Mouse (Mus musculus): ENCODE results near the gene Zfp169. TPM values are rescaled to one million over a fixed set of nuclear protein-coding genes. Genes with fewer than 3 reads are reported as not detected.

Zfp169 gene
- polyA plus RNA-seq (2016; fragmentation: Nextera tagmentation; extraction: Ambion mirVana): 4.4 and 5.9 TPM in 2 replicates

DNA sequence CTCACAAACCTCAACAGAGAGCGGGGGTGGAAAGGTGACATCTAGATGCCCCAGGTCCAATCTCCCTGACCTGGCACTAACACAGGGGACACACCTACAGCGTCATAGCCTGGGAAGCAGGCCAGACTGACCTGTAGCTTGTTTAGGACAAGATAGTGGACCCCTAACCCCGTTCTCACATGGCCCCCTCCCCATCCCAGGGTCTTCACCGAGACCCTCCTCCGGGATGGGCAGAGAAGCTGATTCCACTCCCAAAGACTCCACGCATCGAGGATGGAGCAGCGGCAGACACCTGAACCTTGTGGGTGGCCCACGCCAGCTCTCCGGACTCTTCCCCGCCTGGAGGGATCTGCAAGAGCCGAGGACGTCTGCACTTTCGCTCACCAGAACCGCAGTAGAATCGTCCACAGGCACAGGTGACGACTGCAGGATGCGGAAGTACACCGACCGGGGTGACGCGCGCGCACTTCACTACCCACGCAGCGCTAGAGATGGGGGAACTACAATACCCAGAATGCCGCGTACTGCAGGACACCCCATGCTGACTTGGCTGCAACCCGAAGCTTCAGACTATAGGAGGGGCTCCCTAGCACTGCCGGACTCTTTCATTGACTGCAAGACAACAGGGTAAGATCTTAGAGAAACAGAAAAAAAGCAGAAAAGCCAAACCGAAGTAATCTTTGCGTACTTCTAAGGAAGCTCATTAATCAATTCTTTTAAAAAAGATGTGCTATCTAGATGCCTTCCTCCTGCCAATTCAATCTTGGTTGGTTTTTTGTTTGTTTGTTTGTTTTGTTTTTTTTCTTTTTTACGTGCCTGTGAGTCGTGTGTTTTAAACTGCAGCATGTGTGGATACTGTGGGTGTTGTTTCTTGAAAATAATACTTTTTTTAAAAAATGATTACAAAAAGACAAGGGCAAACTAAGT lies at the start of gene Zfp169, which contains the start of gene A830005F24Rik:
TSS of gene Zfp169 (minus strand) at position 449 of the 927 bp plus-strand sequence.
TSS of gene A830005F24Rik (plus strand) at position 568 of the 927 bp plus-strand sequence.
- H3K4me2 ChIP-seq: peak within 1 kb of the TSS; percentile 83
- H3K4me3 ChIP-seq (replicated peaks): peak within 1 kb of the TSS; percentile 79
- no peaks in the 10 kb centered on the region for H3K27me3 ChIP-seq
- ATAC-seq (ENCODE audit: insufficient number of reproducible peaks, insufficient read depth, low FRiP score, low TSS enrichment, low read depth): peak; percentile 99
- 2% methylated on average over 34 of the region's 34 CpGs for WGBS
- no peaks in the 10 kb centered on the region for H3K36me3 ChIP-seq
- peak within 1 kb of the TSS; percentile 75 for H3K9ac ChIP-seq (replicated peaks)
- no peak within 1 kb of the TSS for H3K27ac ChIP-seq
- H3K4me1 ChIP-seq (replicated peaks): peaks cover 6% of the 10 kb centered on the region
- H3K9me3 ChIP-seq: no peaks in the 10 kb centered on the region

DNA sequence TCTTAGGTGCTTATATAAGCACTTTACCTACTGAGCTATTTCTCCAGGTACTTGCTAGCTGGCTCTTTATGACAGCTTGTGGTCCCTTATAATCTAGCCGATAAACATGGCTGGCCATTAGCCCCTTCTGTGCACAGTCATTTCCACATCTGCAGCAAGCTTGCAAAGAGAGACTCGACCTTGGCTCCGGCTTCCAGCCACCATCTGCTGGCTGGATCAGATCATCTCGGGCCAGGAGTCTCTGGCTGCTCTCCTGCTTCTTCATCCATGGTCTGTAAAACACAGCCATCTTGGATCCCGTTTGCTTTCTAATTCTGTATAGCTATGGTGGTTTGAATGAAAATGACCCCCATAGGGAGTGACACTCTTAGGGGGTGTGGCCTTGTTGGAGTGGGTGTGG lies 49.1 kb upstream of the Zfp169 start:
- Histone ChIP-seq H3K9ac (replicated peaks) (no peak overlapping the region), H3K4me3 (replicated peaks) (no peak overlapping the region), H3K36me3 (no peaks in the 10 kb centered on the region), H3K27me3 (no peaks in the 10 kb centered on the region), H3K4me2 (no peak overlapping the region), H3K27ac (no peak overlapping the region), H3K4me1 (replicated peaks) (peaks cover 13% of the 10 kb centered on the region), H3K9me3 (no peaks in the 10 kb centered on the region)
- no peak for ATAC-seq (ENCODE audit: insufficient number of reproducible peaks, insufficient read depth, low FRiP score, low TSS enrichment, low read depth)
- 86% methylated on average over 5 of the region's 5 CpGs for WGBS

DNA sequence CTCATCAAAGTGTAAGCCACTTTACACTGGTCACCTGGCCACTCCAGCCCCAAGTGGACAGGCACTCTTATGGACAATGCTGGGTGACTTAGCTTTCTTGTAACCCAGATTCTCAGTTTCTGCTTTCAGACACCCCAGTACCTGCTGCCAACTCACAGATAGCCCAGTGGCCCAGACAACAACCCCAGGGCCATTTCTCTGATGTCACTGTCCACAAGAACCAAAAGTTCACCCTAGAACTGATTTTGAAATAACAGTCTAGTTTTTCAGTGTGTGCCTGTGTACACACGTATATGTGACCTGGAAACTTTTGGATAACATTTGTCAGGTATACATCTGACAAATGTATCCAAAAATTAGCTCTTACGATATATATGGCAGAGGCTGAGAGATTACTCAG lies 48.2 kb upstream of the Zfp169 start:
- ATAC-seq (ENCODE audit: insufficient number of reproducible peaks, insufficient read depth, low FRiP score, low TSS enrichment, low read depth): no peak
- H3K36me3 ChIP-seq: no peaks in the 10 kb centered on the region
- no peak overlapping the region for H3K9ac ChIP-seq (replicated peaks)
- H3K4me3 ChIP-seq (replicated peaks): no peak overlapping the region
- peaks cover 12% of the 10 kb centered on the region for H3K4me1 ChIP-seq (replicated peaks)
- H3K9me3 ChIP-seq: no peaks in the 10 kb centered on the region
- WGBS: 86% methylated on average over 2 of the region's 2 CpGs
- no peaks in the 10 kb centered on the region for H3K27me3 ChIP-seq
- H3K4me2 ChIP-seq: no peak overlapping the region
- H3K27ac ChIP-seq: no peak overlapping the region

DNA sequence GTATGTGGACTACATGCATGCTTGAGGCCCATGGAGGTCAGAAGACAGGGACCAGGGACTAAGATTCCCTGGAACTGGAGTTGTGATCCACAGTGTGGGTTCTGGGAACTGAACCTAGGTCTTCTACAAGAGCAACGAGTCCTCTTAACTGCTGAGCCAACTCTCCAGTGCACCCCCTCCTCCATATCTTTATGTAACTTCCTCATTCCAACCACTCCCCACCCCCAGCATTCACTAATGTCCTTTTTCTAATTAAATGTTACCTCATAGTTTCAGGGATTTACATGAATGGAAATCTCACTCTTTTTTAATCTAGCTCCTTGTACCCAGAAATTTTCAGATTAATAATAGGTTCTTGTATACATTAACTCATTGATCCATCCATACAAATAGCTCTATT lies 42.7 kb upstream of the Zfp169 start:
- Histone ChIP-seq H3K27ac (no peak overlapping the region), H3K9me3 (no peaks in the 10 kb centered on the region), H3K9ac (replicated peaks) (no peak overlapping the region), H3K4me3 (replicated peaks) (no peak overlapping the region), H3K4me2 (no peak overlapping the region), H3K4me1 (replicated peaks) (peaks cover 13% of the 10 kb centered on the region), H3K36me3 (no peaks in the 10 kb centered on the region), H3K27me3 (no peaks in the 10 kb centered on the region)
- 91% methylated on average over 1 of the region's 1 CpGs for WGBS
- ATAC-seq (ENCODE audit: insufficient number of reproducible peaks, insufficient read depth, low FRiP score, low TSS enrichment, low read depth): no peak

DNA sequence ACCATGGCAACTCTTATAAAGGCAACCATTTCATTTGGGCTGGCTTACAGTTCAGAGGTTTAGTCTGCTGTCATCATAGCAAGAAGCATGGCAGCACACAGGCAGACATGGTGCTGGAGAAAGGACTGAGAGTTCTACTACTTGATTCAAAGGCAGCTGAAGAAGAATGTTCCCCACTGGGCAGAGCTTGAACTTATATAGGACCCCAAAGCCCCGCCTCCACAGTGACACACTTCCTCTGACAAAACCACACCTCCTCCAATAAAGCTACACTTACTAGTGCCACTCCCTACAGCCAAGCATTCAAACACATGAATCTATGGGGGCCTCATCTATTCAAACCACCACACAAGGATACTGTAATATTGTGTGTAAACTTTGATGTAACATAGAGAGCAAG lies 41.3 kb upstream of the Zfp169 start:
- 90% methylated on average over 1 of the region's 1 CpGs for WGBS
- ATAC-seq (ENCODE audit: insufficient number of reproducible peaks, insufficient read depth, low FRiP score, low TSS enrichment, low read depth): no peak
- Histone ChIP-seq H3K27ac (no peak overlapping the region), H3K36me3 (no peaks in the 10 kb centered on the region), H3K9me3 (no peaks in the 10 kb centered on the region), H3K4me1 (replicated peaks) (peaks cover 10% of the 10 kb centered on the region), H3K27me3 (no peaks in the 10 kb centered on the region), H3K9ac (replicated peaks) (no peak overlapping the region), H3K4me2 (no peak overlapping the region), H3K4me3 (replicated peaks) (no peak overlapping the region)

DNA sequence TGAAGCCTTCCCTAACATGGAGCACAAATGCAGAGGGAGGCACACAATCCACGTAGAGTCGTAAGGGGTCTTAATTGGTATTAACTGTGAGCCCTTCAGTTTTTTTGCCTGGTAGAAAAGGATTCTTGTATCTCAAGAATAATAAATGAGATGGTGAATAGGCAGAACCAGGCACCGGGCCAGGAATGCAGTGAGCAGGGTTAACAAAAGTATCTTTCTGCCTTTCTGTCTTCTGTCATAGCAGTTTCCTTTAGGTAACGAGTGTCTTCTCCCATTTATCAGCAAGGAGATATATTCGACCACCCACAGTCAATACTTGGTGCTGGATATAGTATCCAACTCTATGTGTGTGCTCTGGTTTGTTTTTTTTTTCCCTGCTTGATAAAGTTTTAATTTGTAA lies 40.3 kb upstream of the Zfp169 start:
- peaks cover 10% of the 10 kb centered on the region for H3K4me1 ChIP-seq (replicated peaks)
- no peak overlapping the region for H3K27ac ChIP-seq
- no peaks in the 10 kb centered on the region for H3K9me3 ChIP-seq
- H3K4me3 ChIP-seq (replicated peaks): no peak overlapping the region
- H3K36me3 ChIP-seq: no peaks in the 10 kb centered on the region
- 86% methylated on average over 5 of the region's 5 CpGs for WGBS
- no peak overlapping the region for H3K9ac ChIP-seq (replicated peaks)
- no peaks in the 10 kb centered on the region for H3K27me3 ChIP-seq
- no peak overlapping the region for H3K4me2 ChIP-seq
- no peak for ATAC-seq (ENCODE audit: insufficient number of reproducible peaks, insufficient read depth, low FRiP score, low TSS enrichment, low read depth)

DNA sequence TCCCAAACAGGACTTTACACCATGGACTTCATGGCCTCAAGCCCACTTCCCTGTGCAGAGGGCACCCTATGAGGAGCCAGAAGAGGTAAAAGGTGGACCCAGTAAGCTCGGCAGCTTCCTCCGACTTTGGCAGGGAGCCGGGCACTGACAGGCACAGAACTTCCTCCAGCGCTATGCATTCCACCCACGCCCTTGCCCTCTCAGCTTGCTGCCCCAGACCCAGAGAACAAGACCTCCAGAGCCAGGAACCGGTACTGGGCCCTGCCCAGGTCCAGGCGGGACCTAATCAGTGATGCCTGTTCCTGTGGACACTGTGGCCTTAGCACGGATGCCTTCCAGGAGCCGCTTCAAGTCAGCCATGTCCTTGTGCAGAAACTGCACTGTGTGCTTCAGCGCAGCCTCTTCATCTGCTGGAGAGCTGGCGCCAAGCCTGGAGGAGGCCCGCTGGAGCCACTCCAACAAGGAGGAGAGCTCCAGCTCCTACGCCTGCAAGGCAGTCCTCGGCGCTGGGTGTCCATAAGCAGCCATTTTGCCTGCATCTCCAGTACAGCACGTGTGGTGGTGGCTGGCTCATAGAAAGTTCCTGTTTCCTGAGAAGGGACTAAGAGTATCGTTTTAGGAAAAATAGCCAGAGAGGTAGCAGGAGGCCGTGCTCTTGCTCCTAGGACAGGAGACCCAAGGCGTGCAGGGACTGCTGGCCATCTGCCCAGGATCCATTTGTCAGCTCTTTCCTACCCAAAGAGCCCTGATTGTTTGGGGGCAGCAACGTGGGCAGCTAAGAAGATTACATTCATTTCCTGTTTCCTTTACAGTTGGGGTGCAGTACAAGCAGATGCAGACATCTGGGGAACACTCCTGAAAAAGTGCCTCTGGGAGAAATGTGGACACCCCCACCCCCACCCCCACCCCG lies 39.2 kb upstream of the Zfp169 start:
- ATAC-seq (ENCODE audit: insufficient number of reproducible peaks, insufficient read depth, low FRiP score, low TSS enrichment, low read depth): no peak
- H3K36me3 ChIP-seq: no peaks in the 10 kb centered on the region
- H3K27me3 ChIP-seq: no peaks in the 10 kb centered on the region
- peak overlapping the region; percentile 43 for H3K27ac ChIP-seq
- H3K4me2 ChIP-seq: no peak overlapping the region
- no peaks in the 10 kb centered on the region for H3K9me3 ChIP-seq
- peaks cover 10% of the 10 kb centered on the region for H3K4me1 ChIP-seq (replicated peaks)
- H3K4me3 ChIP-seq (replicated peaks): no peak overlapping the region
- 0 out of 2 replicates have a peak overlapping the region, but pooled peaks have one; percentile 18 for H3K9ac ChIP-seq (replicated peaks)
- WGBS: 76% methylated on average over 21 of the region's 21 CpGs

DNA sequence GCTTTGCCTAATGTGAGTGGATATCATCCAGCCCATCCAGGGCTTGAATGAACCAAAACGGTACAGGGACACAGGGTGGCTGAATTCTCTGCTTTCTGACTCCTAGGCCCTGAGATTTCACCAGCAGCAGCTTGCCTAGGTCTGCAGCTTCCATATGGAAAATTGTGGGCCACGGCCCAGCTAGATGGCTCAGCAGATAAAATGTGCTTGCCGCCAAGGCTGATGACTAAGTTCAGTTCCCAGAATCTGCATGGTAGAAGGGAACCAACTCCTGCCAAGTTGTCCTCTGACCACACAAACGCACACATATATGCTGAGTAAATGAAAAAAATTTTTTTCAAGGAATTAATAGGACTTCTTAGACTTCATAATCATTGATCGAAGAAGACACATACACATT lies 35.0 kb upstream of the Zfp169 start:
- 90% methylated on average over 5 of the region's 5 CpGs for WGBS
- Histone ChIP-seq H3K4me3 (replicated peaks) (no peak overlapping the region), H3K27me3 (no peaks in the 10 kb centered on the region), H3K4me1 (replicated peaks) (peaks cover 24% of the 10 kb centered on the region), H3K4me2 (no peak overlapping the region), H3K9me3 (no peaks in the 10 kb centered on the region), H3K9ac (replicated peaks) (no peak overlapping the region), H3K36me3 (no peaks in the 10 kb centered on the region), H3K27ac (no peak overlapping the region)
- ATAC-seq (ENCODE audit: insufficient number of reproducible peaks, insufficient read depth, low FRiP score, low TSS enrichment, low read depth): no peak

DNA sequence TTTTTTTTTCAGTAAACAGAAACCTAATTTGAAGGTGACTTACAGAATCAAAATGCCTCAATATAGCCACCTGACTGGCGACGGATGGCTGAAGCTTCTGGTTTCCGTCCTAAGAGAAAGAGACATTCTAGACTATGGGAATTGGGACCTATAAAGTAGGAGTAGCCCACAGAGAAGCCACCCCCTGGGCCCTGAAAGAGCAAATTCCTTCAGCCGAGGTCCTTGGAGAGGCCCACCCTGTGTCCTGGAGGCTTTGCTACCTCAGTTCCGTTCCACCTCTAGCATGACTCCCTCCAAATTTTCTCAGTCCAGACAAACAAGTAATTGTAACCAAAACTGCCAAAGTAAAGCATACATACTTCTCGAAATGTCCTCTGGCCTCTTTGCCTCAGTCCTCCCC lies 34.4 kb upstream of the Zfp169 start:
- 94% methylated on average over 6 of the region's 6 CpGs for WGBS
- H3K4me3 ChIP-seq (replicated peaks): no peak overlapping the region
- ATAC-seq (ENCODE audit: insufficient number of reproducible peaks, insufficient read depth, low FRiP score, low TSS enrichment, low read depth): no peak
- no peak overlapping the region for H3K27ac ChIP-seq
- no peaks in the 10 kb centered on the region for H3K27me3 ChIP-seq
- H3K4me1 ChIP-seq (replicated peaks): peaks cover 20% of the 10 kb centered on the region
- H3K36me3 ChIP-seq: no peaks in the 10 kb centered on the region
- H3K4me2 ChIP-seq: no peak overlapping the region
- H3K9me3 ChIP-seq: no peaks in the 10 kb centered on the region
- H3K9ac ChIP-seq (replicated peaks): no peak overlapping the region

DNA sequence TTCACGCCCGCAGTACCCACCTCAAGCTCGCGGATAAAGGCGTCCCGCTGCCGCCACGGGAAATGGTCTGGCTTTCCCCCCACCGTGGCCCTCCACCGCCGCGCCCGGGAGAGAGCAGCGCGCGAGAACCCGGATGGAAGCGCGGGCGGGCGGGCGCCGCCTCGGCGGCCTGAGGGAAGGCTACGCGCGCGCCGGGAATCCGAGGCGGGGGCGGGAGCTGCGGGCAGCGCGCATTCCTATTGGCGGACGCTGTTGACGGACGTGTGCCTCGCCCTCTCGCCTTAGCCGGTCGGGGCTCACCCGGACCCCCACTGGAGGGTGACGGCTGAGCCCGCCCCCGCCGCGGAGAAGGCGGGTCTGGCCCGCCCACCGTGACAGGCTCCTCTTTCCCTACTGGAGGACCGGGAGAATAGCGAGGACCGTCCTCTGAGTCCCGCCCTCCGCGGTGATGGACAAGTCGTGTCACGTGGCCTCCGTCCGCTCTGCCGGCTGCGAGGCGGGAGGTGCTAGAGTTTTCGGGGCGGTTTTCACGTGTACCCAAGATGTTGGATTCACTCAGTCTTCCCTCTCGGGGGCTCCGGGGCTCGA lies 33.2 kb upstream of the Zfp169 start:
- ATAC-seq (ENCODE audit: insufficient number of reproducible peaks, insufficient read depth, low FRiP score, low TSS enrichment, low read depth): peak; percentile 98
- H3K4me1 ChIP-seq (replicated peaks): peaks cover 14% of the 10 kb centered on the region
- H3K4me3 ChIP-seq (replicated peaks): peak overlapping the region; percentile 89
- H3K9ac ChIP-seq (replicated peaks): peak overlapping the region; percentile 98
- H3K4me2 ChIP-seq: peak overlapping the region; percentile 50
- peak overlapping the region; percentile 99 for H3K27ac ChIP-seq
- WGBS: under 1% methylated on average over 66 of the region's 72 CpGs
- H3K9me3 ChIP-seq: no peaks in the 10 kb centered on the region
- no peaks in the 10 kb centered on the region for H3K27me3 ChIP-seq
- no peaks in the 10 kb centered on the region for H3K36me3 ChIP-seq

All from limb, embryonic 12.5 days (tissue).